Mouse (Mus musculus): Measurements from ENCODE around the gene Impdh2. TPM values are rescaled to one million over a fixed set of nuclear protein-coding genes. Genes with fewer than 3 reads are reported as not detected.

Gene Impdh2
- 153 and 166 TPM in 2 replicates for polyA plus RNA-seq (2015; fragmentation: Nextera tagmentation; extraction: Ambion mirVana)

DNA sequence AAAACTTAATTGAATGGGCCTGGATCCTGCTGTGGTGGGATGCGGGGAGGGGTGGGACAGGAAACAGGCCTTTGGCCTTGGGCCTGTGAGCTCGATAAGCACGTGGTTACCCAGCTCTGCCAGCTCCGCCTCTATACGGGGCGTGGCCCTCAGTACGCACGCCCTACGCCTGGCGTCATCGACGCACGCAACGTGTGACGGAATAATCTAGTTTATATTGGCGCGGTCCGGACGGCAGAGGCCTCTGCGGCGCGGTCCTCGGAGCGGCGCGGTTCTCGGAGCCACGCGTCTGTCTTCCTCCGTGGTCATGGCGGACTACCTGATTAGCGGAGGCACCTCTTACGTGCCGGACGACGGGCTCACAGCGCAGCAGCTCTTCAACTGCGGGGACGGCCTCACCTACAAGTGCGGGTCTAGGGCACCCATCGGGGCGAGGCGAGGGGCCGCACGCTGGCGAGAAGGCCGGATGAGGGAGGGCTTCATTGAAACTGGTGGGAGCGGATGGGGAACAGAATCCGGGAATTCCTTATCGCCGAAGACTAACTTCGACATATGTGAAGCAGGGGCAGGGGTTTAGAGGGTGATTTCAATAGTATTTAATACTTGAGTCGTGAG, at the start of gene Impdh2:
Gene Impdh2 (plus strand): TSS at position 60 of the 615 bp plus-strand sequence.
- ATAC-seq (ENCODE audit: low read depth) (peak; percentile 97), DNase-seq (peak; percentile 94)
- Histone ChIP-seq H3K4me1 (replicated peaks) (peaks cover 53% of the 10 kb centered on the region), H3K27ac (peak within 1 kb of the TSS; percentile 57), H3K9ac (peak within 1 kb of the TSS; percentile 86), H3K9me3 (replicated peaks) (no peaks in the 10 kb centered on the region), H3K4me3 (replicated peaks) (peak within 1 kb of the TSS; percentile 68), H3K27me3 (no peaks in the 10 kb centered on the region), H3K36me3 (peaks cover 84% of the 10 kb centered on the region), H3K4me2 (peak within 1 kb of the TSS; percentile 78)
- WGBS (ENCODE audit: insufficient replicate concordance), result under 1% methylated on average over 53 of the region's 53 CpGs

DNA sequence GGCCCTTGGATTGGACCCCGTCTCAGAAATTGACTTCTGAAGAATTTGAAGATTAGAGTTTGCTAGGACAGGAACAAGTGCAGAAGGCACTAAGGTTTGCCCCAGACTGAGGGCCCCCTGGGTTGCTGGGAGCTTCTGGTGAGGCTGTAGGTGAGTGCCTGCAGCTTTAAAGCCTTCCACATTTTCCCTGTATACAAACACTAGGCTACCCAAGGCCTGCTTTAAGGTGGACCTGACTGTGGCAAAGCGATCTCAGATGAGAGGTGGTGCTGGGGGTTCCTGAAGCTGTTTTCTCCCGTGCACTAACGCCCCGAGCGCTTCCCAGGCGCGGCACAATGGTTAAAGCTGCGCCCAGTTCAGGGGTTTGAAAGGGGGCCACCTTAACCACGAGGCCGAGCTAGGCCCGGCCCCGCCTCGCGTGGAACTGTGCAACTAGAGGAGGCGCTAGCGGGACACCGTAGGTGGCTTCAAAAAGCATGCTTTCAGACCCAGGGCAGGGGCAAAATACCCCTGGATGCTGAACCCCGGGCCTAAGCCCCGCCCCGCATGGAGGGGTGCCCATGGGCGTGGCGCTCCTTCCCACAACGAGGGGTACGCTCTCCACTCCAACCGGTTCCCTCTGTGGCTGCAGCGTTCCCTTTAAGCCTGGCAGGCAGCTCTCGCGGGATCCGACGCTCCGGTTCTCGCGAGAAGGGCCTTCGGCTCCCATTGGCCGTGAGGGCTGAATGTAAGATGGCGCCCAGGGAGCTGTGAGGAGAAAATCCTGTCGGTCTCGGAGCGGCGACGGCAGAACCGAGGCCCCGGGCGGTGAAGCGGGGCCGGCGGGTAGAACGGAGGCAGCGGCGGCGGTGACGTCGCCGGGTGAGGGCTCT, 43.5 kb upstream of the Impdh2 start, which contains the start of gene Qrich1:
Gene Qrich1 (plus strand): TSS at position 427 of the 872 bp plus-strand sequence.
- ATAC-seq (ENCODE audit: low read depth) (peak; percentile 89), DNase-seq (peak; percentile 93)
- no peaks in the 10 kb centered on the region for H3K9me3 ChIP-seq (replicated peaks)
- peak within 1 kb of the TSS; percentile 97 for H3K4me3 ChIP-seq (replicated peaks)
- no peaks in the 10 kb centered on the region for H3K27me3 ChIP-seq
- H3K27ac ChIP-seq, result peak within 1 kb of the TSS; percentile 98
- WGBS (ENCODE audit: insufficient replicate concordance), result 2% methylated on average over 50 of the region's 55 CpGs
- peak within 1 kb of the TSS; percentile 97 for H3K9ac ChIP-seq
- H3K36me3 ChIP-seq, result peaks cover 57% of the 10 kb centered on the region
- H3K4me1 ChIP-seq (replicated peaks), result peaks cover 36% of the 10 kb centered on the region
- H3K4me2 ChIP-seq, result peak within 1 kb of the TSS; percentile 95

DNA sequence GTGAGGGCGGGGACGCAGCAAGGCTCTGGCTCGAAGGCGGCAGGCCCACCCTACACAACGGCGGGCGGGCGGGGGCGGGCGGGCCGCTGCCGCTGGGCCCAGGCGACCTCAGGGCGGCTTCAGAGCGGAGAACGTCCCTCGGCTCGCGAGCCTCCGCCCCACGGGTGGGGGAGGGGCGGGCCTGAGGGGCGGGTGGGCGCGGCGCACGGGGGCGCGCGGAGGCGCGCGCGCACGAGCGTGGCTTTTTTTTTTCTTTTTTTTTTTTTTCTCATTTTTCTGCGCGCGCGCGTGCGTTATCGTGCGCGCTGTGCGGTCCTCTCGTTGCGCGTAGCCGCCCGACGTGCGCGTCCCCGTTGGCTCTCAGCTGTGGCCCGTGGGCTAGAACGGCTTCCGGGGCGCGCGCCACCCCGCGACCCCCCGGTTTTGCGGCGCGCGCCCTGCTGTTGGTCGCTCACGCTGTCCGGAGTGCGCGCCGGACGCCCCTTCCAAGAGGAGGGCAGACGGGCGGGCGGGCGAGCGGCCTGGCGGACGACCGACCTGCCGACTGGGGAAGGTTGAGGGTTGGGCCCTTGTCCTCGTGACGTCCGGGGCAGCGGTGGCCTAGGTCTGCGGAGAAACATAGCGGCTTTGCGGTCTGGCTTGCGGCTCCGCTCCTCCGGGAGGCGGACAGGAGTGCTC, 42.7 kb upstream of the Impdh2 start:
- Histone ChIP-seq H3K9ac (peak overlapping the region; percentile 97), H3K27ac (peak overlapping the region; percentile 98), H3K27me3 (no peaks in the 10 kb centered on the region), H3K4me3 (replicated peaks) (peak overlapping the region; percentile 97), H3K4me1 (replicated peaks) (peaks cover 36% of the 10 kb centered on the region), H3K36me3 (peaks cover 49% of the 10 kb centered on the region), H3K4me2 (peak overlapping the region; percentile 95), H3K9me3 (replicated peaks) (no peaks in the 10 kb centered on the region)
- ATAC-seq (ENCODE audit: low read depth) (peak; percentile 85), DNase-seq (peak; percentile 73)
- under 1% methylated on average over 85 of the region's 95 CpGs for WGBS (ENCODE audit: insufficient replicate concordance)

- no peak for DNase-seq
- peaks cover 47% of the 10 kb centered on the region for H3K36me3 ChIP-seq
- WGBS (ENCODE audit: insufficient replicate concordance), result 0% methylated on average over 13 of the region's 13 CpGs
Measured at GRCm38 (mm10) chr9:108517931-108518332, 42.2 kb upstream of the Impdh2 start.

GRCm38 (mm10) chr9:108521604-108522003, 38.5 kb upstream of the Impdh2 start:
- DNase-seq (no peak), ATAC-seq (ENCODE audit: low read depth) (no peak)
- Histone ChIP-seq H3K27me3 (no peaks in the 10 kb centered on the region), H3K4me1 (replicated peaks) (peaks cover 23% of the 10 kb centered on the region), H3K9me3 (replicated peaks) (no peaks in the 10 kb centered on the region), H3K36me3 (peaks cover 32% of the 10 kb centered on the region), H3K4me2 (no peak overlapping the region), H3K27ac (no peak overlapping the region), H3K4me3 (replicated peaks) (no peak overlapping the region), H3K9ac (no peak overlapping the region)
- WGBS (ENCODE audit: insufficient replicate concordance), result 62% methylated on average over 2 of the region's 2 CpGs

More at GRCm38 (mm10) chr9:108517931-108518332, 42.2 kb upstream of the Impdh2 start:
- H3K27ac ChIP-seq, result peak overlapping the region; percentile 98
- ATAC-seq (ENCODE audit: low read depth), result no peak; the same call in 1 of the 2 replicates
- peaks cover 36% of the 10 kb centered on the region for H3K4me1 ChIP-seq (replicated peaks)
- peak overlapping the region; percentile 95 for H3K4me2 ChIP-seq
- H3K4me3 ChIP-seq (replicated peaks), result peak overlapping the region; percentile 97
- H3K27me3 ChIP-seq, result no peaks in the 10 kb centered on the region
- H3K9me3 ChIP-seq (replicated peaks), result no peaks in the 10 kb centered on the region
- H3K9ac ChIP-seq, result peak overlapping the region; percentile 97

GRCm38 (mm10) chr9:108523341-108523740, 36.7 kb upstream of the Impdh2 start:
- DNase-seq, result no peak
- Histone ChIP-seq H3K4me3 (replicated peaks) (no peak overlapping the region), H3K4me2 (no peak overlapping the region), H3K4me1 (replicated peaks) (peaks cover 23% of the 10 kb centered on the region), H3K36me3 (peaks cover 40% of the 10 kb centered on the region), H3K9me3 (replicated peaks) (no peaks in the 10 kb centered on the region), H3K27ac (no peak overlapping the region), H3K9ac (no peak overlapping the region), H3K27me3 (no peaks in the 10 kb centered on the region)
- no peak for ATAC-seq (ENCODE audit: low read depth)
- 91% methylated on average over 4 of the region's 4 CpGs for WGBS (ENCODE audit: insufficient replicate concordance)

DNA sequence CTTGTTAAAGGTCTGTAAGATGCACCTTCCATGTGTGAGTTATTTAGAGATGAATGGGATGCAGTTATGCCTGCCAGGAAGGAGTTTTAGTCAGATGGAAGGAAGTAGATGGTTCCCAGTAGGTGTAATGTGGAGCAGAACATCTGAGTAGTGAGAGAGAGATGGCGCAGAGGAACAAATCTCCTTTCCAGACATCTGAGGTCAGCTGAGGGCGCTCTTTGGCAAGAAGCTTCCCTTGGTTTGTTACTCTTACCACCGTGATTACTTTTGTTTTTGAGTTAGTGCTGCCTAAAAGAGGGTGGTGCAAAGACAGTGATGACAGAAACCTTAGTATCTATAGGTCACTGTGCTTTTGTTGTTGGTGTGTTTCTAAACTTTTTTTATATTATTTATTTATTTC, 34.7 kb upstream of the Impdh2 start:
- Histone ChIP-seq H3K27ac (no peak overlapping the region), H3K27me3 (no peaks in the 10 kb centered on the region), H3K9me3 (replicated peaks) (no peaks in the 10 kb centered on the region), H3K4me2 (no peak overlapping the region), H3K36me3 (peaks cover 48% of the 10 kb centered on the region), H3K4me3 (replicated peaks) (no peak overlapping the region), H3K4me1 (replicated peaks) (peaks cover 6% of the 10 kb centered on the region), H3K9ac (no peak overlapping the region)
- no peak for DNase-seq
- no peak for ATAC-seq (ENCODE audit: low read depth)
- 75% methylated on average over 3 of the region's 3 CpGs for WGBS (ENCODE audit: insufficient replicate concordance)

- H3K9ac ChIP-seq, result no peak overlapping the region
- no peaks in the 10 kb centered on the region for H3K9me3 ChIP-seq (replicated peaks)
- 81% methylated on average over 1 of the region's 1 CpGs for WGBS (ENCODE audit: insufficient replicate concordance)
- ATAC-seq (ENCODE audit: low read depth) (no peak), DNase-seq (no peak)
- no peak overlapping the region for H3K4me2 ChIP-seq
- H3K36me3 ChIP-seq, result peaks cover 84% of the 10 kb centered on the region
- H3K4me1 ChIP-seq (replicated peaks), result no peaks in the 10 kb centered on the region
- no peaks in the 10 kb centered on the region for H3K27me3 ChIP-seq
- no peak overlapping the region for H3K27ac ChIP-seq
- H3K4me3 ChIP-seq (replicated peaks), result no peak overlapping the region
Measured at GRCm38 (mm10) chr9:108530954-108531353, 29.1 kb upstream of the Impdh2 start.

GRCm38 (mm10) chr9:108531496-108531895, 28.6 kb upstream of the Impdh2 start:
- Histone ChIP-seq H3K9me3 (replicated peaks) (no peaks in the 10 kb centered on the region), H3K36me3 (peaks cover 89% of the 10 kb centered on the region), H3K27ac (no peak overlapping the region), H3K4me2 (no peak overlapping the region), H3K27me3 (no peaks in the 10 kb centered on the region), H3K9ac (no peak overlapping the region), H3K4me3 (replicated peaks) (no peak overlapping the region), H3K4me1 (replicated peaks) (no peaks in the 10 kb centered on the region)
- 92% methylated on average over 1 of the region's 1 CpGs for WGBS (ENCODE audit: insufficient replicate concordance)
- DNase-seq, result no peak
- no peak for ATAC-seq (ENCODE audit: low read depth)

DNA sequence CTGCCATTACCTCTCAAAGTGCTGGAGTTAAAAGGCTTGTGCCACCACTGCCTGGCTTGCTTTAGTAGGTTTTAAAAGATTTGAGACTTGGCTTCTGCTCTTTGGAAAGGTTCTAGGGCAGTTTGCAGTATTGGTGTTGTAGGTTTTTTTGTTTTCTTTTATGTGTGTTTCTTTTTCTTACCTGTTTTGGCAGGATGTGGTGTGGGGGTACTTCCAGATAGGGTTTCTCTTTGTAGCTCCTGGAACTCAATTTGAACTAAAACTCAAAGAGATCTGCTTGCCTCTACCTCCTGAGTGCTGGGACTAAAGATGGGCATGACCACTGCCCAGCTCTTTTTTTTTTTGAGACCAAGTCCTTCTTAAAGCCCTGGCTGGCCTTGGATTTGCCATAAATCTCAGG, 19.2 kb upstream of the Impdh2 start:
- H3K4me1 ChIP-seq (replicated peaks), result no peaks in the 10 kb centered on the region
- H3K9ac ChIP-seq, result no peak overlapping the region
- H3K36me3 ChIP-seq, result peaks cover 92% of the 10 kb centered on the region
- no peak overlapping the region for H3K4me3 ChIP-seq (replicated peaks)
- no peaks in the 10 kb centered on the region for H3K9me3 ChIP-seq (replicated peaks)
- H3K27ac ChIP-seq, result no peak overlapping the region
- H3K27me3 ChIP-seq, result no peaks in the 10 kb centered on the region
- DNase-seq (no peak), ATAC-seq (ENCODE audit: low read depth) (no peak)
- H3K4me2 ChIP-seq, result no peak overlapping the region

GRCm38 (mm10) chr9:108545986-108546385, 14.1 kb upstream of the Impdh2 start:
- 91% methylated on average over 3 of the region's 3 CpGs for whole genome bisulfite sequencing (ENCODE audit: insufficient replicate concordance)
- Histone ChIP-seq H3K9ac (no peak overlapping the region), H3K4me2 (no peak overlapping the region), H3K27ac (no peak overlapping the region), H3K4me3 (replicated peaks) (no peak overlapping the region), H3K27me3 (no peaks in the 10 kb centered on the region), H3K36me3 (peaks cover 97% of the 10 kb centered on the region), H3K4me1 (replicated peaks) (peaks cover 9% of the 10 kb centered on the region), H3K9me3 (replicated peaks) (no peaks in the 10 kb centered on the region)
- ATAC-seq (ENCODE audit: low read depth) (no peak), DNase-seq (no peak)

Measured in liver, embryonic 13.5 days (tissue).